Mouse (Mus musculus) frontal cortex, postnatal 14 days (tissue): ENCODE measurements around the gene Mrpl53.

Experiments used
- DNase-seq, 2 experiments: peaks; one replicate each; pipeline ENCODE4 v3.0.0; 2022; ENCODE audit warnings: low spot score in 2 of 2

Mrpl53 gene

DNA sequence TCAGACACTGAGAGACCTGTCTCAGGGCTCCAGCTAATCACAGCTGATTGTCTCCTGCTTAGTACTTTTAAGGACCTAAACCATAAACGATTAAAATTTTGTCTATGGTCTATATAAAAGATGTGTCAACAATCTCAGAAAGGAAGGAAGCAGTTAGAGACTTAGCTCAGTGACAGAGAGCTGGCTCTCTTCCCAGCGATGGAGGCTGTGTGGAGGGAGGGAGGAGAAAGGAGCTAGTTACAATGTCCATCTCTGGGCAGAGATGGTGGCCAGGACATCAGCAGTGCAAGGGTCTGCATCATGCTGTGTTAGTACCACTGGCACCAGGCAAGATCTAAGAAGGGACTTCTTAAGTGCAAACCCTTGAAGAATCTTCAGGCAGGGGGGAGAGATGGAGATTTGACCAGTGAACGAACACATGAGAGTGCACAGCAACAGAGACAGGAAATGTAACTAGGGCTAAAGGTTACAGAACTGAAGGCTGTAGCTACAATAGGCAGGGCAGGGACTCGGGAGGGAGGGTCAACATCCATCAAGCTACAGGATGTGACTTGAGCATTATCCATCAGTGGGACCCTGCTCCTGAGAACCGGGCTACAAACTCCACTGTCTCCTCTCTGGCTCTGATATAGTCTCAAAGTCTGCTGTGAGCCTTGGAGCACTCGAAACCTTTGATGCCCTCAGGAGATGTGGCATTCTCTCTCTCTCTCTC lies 16.3 kb upstream of the Mrpl53 start:
- DNase-seq: no peak

DNA sequence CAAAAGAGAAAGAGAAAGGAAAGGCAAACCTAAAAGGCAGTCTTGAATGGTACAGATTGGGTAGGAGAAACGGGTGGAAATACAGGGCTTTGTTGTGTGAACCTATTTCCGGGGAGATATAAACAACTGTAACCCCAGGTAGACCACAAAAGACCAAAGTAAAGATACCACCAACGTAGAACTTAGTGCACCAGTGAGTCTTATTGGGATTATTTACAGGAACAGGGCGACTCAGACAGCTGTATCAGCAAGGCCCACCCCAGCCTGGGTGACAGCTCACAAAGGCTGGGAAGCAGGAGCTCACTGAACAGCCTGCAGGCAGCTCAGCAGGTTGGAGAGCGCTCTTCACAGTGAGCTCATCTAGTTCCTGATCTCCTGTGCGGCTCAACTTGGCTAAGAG lies 12.9 kb upstream of the Mrpl53 start:
- no peak for DNase-seq

DNA sequence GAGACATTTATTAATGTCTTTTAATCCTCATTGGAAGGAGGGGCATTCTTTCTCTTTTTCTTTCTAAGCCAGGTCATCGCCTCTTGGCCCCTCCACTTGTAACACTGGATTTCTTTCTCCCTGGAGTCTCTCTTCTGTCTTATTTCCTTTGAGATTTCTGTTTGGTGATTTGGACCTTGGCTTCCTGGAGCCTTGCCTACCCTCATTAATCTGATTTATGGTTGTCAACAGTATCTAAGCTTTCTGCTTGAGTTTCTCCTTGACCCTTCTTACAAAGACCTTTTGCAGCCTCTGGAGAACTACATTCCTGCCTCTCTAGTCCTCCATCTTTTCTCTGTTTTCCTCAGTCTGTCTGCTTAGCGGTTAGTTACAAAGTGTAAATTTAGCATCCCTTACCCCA lies 10.4 kb upstream of the Mrpl53 start:
- no peak for DNase-seq

DNA sequence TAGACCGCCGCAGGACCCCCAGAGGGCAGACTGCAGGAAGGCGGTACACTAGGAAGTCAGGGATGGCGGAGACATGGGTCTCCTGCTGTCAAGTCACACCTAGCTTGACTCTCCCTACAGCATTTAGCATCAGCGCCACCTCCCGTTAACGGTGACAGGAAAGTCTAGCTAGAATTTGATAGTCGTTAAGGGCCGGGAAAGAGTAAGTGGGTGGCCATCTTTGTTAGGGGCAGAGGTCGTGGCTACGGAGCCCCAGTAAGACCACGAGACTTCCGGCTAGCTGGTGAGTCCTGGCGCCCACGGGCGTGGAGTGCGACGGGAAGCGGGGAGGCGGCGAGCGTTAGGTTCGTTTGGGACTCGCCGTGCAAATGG lies 7.5 kb upstream of the Mrpl53 start, which contains the start of the genes Ccdc142 and Gm42688:
Ccdc142 (plus strand) TSS at position 286 of the 372 bp plus-strand sequence.
Gm42688 (plus strand) TSS at position 302 of the 372 bp plus-strand sequence.
- peak; percentile 84 to 87 for DNase-seq

DNA sequence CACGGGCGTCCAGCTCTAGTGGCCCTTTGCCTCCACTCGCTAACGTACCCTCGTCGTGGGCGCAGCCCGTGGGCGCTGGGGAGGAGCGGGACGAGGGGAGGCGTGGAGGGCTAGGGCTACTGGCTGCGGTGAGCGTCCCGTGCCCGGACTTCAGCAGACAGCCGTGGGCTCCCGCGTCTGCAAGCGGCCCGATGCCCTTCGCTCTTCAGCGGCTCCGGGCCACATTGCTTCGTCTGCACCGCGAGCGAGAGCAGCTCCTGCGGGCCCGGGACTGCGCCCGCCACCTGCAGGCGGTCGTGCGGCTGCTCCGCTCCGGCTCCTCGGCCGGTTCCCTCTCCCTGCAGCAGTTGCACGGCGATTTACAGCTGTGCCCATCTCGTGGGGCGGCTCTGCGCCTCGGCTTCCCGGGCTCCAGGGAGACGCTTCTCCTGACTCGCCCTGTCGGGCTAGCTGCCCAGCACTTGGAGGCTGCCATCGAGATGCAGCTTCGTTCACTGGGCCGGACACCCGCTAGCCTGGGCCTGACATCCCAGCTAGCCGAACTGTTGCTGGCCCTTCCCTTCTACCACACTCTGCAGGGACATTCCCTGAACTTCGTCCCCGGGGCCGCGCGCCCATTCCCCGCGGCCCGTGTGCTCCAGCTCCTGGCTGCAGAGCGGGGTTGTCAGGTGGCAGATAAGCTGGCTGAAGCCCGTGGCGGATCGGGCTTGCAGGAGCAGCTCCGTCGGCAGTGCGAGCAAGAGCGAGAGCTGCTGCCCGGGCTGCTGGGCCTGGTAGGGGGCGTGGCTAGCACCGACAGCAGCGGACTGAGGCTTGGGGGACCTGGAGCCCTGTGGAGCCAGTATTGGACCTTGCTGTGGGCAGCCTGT lies 6.9 kb upstream of the Mrpl53 start:
- DNase-seq: no peak

DNA sequence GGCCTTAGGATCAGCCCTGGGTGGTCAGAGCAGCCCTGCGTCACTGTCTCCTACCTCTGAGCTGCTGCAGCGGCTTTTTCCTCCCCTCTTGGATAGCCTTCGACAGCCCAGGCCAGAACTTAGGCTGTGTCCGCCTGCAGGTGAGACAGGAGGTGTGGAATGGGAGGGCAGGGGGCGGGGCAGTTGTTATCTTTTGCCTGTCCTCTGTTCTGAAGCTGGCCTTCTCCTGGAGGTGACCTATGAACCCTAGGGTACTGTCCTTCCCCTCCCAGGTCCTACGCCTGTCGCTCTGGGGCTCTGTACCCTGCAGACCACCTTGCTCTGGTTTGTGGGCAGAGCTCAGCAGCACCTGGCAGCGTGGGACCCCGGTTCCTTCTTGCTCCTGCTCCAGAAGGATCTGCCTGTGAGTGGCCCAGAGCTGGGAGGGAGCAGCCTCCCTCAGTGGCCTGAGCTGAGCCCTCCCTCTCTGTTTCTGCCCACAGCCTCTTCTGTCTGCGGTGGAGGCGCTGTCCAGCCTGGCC lies 5.7 kb upstream of the Mrpl53 start:
- no peak for DNase-seq

DNA sequence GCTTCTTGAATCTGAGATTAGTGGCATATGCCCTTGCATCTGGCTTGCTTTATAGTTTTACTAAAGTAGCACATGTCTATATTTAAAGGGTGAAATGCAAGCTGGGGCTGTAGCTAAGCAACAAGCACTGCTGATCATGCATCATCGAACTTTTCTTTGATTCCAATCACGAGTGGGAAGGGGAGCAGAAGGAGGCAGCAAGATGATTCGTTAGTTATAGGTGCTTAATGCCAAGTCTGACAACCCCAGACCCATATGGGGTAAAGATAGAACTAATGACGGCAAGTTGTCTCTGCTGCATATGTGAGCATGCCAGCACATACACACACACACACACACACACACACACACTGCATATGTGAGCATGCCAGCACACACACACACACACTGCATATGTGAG lies 4.7 kb upstream of the Mrpl53 start:
- no peak for DNase-seq

DNA sequence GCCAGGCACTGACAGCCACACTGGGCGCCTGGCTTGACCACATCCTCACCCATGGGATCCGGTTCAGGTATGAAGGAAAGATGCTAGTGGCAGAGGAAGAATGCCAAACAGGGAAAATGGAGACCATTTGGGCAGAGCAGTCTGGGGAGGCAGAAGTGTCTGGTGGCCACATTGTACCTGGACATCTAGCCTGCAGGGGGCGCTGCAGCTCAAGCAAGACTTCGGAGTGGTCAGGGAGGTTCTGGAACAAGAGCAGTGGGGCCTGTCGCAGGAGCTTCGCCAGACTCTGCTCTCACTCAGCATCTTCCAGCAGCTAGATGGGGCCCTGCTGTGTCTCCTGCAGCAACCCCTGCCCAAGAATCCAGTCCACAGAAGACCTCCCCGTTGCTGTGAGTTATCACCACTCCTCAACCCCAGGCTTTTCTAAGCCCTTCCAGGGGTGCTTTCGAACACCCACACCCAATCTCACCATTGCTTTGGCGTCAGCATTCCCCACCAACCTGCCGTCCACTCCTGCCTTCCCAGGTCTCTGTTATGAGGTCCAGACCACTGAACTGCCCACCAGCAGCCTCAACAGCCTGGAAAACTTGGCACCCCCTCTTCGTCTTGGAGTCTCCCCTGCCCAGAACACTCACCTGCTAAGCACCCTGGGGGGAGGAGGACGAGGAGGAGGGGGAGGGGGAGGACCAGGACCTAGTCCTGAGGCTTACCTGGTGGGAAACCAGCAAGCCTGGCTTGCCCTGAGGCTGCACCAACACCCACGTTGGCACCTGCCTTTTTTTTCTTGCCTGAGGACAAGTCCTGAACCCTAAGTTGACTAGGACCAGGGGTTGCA lies 1.1 kb upstream of the Mrpl53 start:
- DNase-seq: no peak

DNA sequence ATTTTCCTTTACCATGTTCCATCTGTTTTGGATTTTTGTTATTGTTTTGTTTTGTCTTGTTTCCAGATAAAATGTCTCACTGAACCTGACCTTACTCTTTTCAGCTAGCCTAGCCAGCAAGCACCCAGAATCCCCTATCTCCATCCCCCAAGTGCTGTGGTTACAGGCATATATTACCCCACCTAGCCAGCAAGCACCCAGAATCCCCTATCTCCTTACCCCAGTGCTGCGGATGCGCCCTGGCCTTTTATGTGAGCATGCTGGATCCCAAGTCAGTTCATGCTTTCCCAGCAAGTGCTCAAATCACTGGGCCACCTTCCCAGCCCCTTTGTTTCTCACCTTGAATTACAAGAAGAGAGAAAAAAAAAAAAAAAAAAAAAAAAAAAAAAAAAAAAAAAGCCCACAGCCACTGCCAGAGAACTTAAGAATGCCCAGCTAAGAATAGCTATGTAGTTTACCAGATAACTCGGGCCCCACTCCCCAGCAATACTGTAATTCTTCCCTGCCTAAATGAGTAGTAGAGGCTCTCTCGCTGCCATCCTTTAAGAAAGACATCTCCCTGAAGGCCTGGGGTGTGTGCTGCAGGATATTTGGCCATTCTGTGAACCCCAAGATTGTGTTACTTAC lies 2.8 kb downstream of the Mrpl53 start:
- no peak for DNase-seq

DNA sequence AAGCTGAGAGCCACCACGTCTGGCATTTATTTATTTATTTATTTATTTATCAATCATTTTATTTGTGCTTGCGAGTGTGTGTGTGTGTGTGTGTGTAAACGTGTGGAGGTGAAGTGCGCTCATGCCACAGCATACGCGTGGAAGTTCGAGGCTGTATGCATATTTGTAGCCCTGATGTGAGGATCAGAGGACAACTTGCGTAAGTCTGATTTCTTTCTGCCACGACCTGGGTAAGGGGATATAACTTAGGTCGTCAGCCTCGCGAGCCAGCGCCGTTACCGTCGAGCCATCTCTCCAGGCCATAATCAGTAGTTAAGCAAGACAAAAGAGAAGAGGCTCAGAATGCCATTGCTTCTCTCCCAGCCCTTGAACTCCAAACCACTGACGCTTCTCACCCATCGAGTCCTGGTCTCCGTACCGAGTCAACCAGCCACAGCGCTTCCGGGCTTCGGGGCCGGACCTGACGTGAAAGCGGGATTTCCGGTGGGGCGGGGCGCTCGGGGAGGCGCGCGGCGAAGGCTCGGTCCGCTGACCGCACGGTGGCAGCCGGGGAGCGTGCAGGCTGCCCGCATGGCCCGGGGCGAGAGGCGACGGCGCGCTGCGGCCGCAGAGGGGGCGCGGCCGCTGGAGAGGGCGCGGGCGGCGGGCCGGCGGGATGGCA lies 6.3 kb downstream of the Mrpl53 start, which contains the start of gene Mogs:
Mogs (plus strand) TSS at position 486 of the 661 bp plus-strand sequence.
- DNase-seq: peak; percentile 81 to 90

DNA sequence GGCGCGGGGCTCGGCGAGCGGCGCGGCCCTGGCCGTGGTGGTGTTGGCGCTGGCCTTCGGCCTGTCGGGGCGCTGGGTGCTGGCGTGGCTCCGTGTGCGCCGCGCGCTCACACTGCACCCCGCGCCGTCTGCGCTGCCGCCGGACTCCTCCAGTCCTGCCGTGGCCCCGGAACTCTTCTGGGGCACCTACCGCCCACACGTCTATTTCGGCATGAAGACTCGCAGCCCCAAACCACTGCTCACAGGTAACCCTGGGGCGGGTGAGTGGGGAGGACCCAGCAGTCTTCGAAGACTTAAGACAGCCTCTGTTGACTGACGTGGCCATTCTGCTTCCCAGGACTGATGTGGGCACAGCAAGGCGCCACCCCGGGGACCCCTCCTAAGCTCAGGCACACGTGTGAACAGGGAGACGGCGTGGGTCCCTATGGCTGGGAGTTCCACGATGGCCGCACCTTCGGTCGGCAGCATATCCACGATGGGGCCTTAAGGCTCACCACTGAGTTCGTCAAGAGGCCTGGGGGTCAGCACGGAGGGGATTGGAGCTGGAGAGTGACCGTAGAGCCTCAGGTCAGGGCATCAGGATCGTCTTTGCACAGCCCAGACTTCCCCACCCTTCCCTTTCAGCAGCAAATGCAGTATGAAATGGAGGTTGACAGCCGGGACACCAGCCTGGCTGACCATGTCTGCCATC lies 7.0 kb downstream of the Mrpl53 start:
- no peak for DNase-seq

DNA sequence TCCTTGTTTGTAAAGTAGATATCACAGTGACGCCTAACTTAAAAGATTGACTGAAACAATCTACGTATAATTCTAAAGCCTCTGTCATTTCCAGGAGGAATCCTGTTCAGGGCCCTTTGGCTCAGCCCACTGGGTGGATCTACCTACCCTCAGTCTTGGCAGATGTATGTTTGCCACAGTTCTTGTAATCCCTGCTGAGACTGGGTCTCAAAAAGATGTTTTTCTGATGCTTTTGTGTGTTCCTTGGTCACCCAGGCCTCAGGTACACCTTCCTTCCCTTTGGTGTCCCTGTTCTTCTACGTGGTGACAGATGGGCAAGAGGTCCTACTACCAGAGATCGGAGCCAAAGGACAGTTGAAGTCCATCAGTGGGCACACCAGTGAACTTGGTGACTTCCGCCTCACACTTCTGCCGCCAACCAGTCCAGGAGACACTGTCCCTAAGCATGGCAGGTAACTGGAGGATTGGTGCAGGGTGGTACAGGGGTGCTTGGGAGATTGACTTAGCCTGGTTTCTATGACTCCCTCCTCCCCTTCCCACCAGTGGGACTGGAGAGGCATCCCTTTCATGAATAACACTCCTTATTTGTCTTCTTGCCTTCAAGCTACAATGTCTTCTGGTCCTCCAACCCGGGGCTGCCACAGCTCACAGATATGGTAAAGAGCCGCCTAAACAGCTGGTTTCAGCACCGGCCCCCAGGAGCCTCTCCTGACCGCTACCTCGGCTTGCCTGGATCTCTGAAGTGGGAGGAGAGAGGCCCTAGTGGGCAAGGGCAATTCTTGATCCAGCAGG lies 7.7 kb downstream of the Mrpl53 start:
- no peak for DNase-seq

DNA sequence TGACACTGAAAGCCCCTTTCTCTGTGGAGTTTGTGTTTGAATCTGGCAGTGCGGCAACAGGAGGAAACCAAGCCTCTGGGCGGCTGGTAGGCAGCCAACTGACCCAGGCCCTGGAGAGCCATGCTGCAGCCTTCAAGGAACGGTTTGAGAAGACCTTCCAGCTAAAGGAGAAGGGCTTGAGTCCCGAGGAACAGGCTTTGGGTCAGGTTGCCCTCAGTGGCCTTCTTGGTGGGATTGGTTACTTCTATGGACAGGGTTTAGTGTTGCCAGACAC lies 8.3 kb downstream of the Mrpl53 start:
- DNase-seq: no peak

DNA sequence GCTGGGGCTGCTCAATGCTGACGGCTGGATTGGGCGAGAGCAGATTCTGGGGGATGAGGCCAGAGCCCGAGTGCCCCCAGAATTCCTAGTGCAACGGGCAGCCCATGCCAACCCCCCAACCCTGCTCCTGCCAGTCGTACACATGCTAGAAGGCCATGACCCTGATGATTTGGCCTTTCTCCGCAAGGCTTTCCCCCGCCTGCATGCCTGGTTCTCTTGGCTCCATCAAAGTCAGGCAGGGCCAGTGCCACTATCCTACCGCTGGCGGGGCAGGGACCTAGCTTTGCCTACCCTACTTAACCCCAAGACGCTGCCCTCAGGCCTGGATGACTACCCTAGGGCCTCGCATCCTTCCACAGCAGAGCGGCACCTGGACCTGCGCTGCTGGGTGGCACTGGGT lies 8.8 kb downstream of the Mrpl53 start:
- no peak for DNase-seq

DNA sequence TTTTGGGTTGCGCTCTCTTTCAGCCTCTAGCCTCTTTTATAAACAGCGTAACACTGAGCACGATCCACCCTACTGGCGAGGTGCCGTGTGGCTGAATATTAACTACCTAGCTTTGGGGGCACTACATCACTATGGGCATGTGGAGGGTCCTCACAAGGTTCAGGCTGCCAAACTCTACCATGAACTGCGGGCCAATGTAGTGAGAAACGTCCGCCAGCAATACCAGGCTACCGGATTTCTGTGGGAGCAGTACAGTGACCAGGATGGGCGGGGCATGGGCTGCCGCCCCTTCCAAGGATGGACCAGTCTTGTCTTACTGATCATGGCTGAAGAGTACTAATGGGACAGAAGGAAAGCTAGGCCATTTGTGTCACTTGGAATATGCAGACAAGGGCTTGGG lies 9.5 kb downstream of the Mrpl53 start:
- no peak for DNase-seq

DNA sequence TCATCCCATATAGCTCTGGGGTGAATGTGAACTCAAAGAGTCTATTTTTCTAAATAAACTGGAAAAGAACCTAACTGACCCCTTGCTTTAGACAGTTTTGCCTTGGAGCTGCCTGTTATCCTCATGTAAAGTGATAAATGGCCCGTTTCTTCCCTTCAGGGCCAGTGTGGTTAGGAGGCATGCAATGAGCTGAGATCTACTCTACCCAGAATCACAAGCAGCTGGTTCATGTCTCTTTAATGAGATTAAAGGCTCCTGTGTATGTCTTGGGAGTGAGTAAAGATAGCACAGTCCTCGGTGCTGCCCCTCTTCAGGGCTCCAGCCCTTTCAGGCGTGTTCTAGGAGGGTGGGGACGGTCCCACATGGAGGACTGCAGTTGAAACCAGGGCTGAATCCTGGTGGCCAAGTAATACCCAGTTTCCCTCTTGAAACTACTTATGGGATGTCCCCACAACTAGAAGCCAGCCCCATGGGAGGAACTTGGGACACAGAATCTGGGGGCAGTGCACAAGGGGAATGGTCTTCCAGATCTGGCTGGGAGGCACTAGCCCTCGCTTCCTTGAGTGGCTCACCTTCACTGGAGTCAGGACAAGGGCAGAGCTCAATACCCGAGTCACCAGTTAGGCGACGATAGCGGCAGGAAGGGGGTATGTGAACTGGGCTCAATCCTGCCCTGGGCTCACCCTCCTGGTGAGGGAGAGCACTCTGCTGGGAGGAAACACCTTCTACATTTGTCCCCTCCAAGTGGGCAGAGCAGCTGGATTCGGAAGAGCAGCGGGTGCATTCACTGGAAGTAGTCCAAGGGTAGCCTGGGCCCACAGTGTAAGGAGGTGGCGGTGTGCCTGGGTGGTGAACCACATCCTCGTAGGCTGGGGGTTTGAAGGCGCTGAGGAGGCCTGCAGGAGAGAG lies 10.2 kb downstream of the Mrpl53 start:
- no peak for DNase-seq

DNA sequence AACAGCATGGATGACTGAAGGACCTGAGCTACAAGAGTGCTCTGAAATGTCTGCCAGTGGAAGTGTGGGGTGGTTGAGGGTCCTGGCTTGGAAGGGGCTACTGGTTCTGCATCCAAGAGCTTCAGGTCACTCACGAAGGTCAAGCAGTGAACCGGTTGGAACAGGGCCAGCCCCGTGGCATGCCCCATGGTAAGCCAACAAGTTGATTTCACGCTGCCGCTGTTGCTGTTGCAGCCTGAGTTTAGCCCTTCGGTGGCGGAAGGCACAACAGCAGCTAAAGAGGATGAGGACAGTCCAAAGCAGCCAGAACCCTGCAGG lies 10.9 kb downstream of the Mrpl53 start:
- no peak for DNase-seq

DNA sequence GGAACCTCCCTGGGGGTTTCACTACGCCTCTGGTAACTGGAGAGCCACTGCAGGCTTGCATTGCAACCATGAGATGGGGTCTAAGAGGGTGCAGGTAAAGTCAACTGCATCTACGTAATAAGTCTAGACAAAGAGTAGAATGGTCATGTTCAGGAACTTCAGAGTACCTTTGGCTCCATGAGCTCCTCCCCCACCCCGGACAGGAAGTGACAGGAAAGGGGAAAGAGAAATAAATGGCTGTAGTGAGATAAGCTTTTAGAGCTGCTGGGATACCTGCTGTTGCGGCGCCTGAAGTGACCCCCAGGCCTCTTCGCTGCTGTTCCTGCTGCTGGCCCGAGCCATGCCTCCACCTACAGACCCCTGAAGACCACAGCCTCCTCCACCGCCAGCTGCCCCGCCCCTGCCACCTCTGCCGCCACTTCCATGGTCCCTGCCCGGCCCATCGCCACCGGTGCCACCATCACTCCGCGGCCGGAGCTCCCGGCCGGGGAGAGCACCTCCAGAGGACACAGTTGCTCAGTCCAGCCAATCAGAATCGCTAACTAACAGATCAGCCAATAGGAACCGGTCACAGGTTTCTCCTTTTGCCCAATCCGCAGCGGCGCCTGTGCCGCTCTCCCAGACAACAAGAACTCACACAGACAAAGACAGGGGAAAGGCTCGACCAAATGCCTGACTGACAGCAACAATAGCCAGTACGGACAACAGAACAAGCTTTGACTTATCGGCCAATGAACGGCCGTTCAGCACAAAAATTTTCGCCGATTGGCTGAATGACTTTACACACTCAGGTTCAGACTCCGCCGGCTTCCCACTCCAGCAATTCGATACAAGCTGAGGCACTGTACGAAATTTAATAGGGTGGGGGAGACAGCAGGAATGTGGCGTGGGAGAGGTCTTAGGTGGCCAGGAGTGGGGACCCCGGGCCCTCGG lies 12.4 kb downstream of the Mrpl53 start, which contains the start of gene Wbp1:
Wbp1 (minus strand) TSS at position 630 of the 933 bp plus-strand sequence.
- DNase-seq: peak; percentile 94 to 98
